Mouse (Mus musculus) cortical plate, adult 2 months (tissue): ENCODE measurements around the gene Ehd1.
A peak's percentile ranks its signal among the peaks of the same experiment; 100 is the strongest.

Experiments
- CTCF ChIP-seq: fragments of 200-500 bp; IDR thresholded peaks from 2 replicates; pipeline ENCODE4 v1.5.1; 2011; ENCODE audit warnings: mild to moderate bottlenecking, control low read depth, low read length; ENCODE audit not compliant: insufficient read depth; ENCODE audit errors: extremely low read depth
- POLR2A ChIP-seq: fragments of 200-500 bp; IDR thresholded peaks from 2 replicates; pipeline ENCODE4 v1.6.1; 2011; ENCODE audit warnings: mild to moderate bottlenecking, low read length, control low read depth; ENCODE audit not compliant: insufficient read depth; ENCODE audit errors: extremely low read depth

- TF ChIP-seq CTCF (peak; percentile 88), POLR2A (no peak)
Measured at GRCm38 (mm10) chr19:6262222-6262621, 14.3 kb upstream of the Ehd1 start.
